Mouse (Mus musculus): ENCODE results near the gene Fh1. TPM values are rescaled to one million over a fixed set of nuclear protein-coding genes. Genes with fewer than 3 reads are reported as not detected.

Fh1 gene
- total RNA-seq (2021) = 100 to 1,000 TPM; 428 to 435 TPM

DNA sequence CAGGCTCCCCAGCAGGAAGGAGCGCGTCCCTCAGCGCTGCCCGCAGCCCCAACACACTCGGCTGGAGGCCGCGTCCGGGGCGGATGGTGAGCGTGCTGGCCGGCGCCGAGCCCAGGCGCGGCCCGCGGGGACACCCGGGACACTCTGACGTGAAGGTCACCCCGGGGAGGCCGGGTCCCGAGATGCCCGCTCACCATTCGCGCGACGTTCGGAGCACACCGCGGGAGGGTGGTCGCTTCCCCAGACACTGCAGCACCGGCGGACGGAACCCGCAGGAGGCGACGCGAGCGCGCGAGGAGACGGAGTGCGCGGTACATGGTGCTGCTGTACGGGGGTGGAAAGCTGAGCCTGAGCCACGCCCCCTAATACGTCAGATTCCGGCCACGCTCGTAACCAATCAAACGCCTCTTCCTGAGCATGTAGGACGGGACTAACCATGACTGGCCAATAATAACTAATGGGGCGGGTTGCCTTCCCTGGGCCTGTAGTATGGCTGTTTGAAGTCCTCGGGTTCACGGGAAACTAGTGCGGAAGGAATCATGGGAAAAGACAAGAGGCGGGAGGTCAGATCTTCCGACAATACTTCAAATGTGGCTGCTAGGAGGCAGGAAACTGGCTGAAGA is at the start of gene Fh1:
TSS of gene Fh1 (minus strand) at position 379 of the 623 bp plus-strand sequence.
- peak; percentile 95 for DNase-seq

DNA sequence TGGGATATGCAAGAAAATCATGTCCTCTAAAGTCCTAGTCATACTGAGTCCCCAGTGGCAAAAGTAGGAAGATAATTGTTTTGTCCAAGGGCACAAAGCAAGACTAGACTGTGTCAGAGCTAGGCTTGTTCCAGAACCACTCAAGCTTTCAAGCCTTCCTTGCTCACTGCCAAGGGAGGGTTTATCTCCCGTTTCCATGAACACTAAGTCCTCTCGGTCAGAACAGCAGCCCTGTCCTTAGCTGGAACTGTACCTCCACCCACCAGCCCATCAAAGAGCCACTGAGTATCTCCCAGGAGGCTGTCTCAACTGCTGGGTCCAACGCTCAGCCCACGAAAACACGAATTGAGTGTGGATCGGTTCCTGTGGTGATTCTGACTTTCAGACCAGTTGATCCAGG is 49.7 kb upstream of the Fh1 start:
- DNase-seq = no peak

DNA sequence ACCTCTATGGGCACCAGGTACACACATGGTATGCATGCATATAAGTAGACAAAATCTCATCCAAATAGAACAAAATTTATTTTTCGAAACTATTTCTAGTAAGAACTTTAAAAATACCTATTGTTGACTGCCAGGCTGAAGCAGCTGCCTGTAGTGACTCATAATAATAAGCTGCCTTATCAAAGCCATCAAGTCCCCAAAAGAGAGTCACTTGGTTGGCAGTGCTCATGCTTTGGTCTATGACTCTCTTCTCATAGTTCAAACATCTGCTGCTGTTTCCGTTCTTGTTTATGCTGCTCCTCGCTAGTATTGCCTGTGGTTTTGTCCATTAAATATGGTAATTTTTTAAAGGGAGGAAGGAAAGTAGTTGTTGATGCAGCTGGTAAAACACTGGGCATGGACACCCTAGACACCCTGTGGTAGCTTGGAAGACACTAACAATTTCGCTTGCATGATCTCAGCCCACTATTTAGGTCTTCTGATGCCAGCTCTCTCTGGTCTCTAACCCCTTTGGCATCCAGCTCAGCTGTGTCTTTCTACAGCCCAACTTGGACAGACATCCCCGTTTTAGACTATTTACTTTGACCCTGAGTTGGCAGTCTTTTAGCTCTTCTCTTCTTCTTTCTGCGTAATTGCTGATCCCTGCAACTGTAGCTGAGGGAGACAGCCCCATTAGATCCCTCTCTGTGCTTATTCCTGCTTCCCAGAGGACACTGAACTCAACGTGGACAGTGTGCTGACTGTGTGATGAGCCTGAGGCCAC is 48.3 kb upstream of the Fh1 start:
- no peak for DNase-seq

DNA sequence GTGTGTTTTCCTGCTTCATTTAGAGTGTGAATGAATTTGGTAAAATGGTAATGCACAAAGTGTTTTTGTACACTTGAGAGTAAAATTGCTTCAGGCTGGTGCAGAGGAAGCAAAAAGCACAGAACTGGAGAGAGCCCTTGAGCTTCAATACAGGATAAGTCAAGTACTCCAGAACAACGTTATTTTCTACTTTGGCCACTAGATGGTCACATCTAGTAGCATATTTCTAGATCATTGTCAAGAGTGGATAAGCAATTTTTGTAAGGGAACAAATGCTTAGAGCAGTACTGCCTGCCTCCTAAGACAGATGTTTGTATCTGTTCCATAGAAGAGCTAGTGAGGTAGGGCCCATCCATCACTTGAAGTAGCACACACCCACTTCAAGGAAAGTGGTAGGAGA is 46.2 kb upstream of the Fh1 start:
- no peak for DNase-seq

DNA sequence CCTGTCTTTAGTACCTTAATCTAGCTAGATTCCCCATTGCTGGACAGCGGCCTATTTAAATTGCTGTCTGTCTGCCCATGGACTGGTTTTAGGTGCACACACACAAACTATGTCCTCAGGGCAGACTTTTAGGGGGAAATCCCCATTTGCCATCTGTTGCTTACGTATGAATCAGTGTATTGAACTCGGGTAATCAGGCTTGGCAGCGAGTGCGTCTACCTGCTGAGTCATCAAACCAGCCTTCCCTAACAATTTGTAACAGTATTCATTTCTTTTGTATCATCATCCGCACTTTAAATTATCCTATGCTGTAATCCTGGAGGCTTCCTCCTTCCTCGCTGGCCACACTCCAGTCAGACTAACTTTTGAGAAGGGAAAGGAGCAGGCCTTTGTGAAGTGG is 44.6 kb upstream of the Fh1 start:
- no peak for DNase-seq

DNA sequence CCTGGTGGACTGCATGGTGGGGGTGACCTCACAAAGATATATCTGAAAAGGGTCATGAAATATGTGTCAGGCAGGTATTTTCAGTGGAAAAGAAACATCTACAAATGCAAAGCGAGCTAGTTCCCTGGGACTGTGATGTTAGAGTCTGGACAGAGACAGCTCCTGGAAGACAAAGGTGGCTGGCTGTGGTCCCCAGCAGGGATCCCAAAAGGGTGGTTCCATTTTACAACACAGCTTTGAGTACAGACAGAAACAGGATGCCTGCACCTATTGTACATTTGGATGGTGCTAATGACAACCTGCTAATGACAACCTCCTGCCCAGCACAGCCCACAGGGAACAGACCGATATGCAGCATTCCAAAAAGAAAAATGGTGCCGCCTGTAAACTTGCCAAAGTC is 44.0 kb upstream of the Fh1 start:
- DNase-seq = no peak

DNA sequence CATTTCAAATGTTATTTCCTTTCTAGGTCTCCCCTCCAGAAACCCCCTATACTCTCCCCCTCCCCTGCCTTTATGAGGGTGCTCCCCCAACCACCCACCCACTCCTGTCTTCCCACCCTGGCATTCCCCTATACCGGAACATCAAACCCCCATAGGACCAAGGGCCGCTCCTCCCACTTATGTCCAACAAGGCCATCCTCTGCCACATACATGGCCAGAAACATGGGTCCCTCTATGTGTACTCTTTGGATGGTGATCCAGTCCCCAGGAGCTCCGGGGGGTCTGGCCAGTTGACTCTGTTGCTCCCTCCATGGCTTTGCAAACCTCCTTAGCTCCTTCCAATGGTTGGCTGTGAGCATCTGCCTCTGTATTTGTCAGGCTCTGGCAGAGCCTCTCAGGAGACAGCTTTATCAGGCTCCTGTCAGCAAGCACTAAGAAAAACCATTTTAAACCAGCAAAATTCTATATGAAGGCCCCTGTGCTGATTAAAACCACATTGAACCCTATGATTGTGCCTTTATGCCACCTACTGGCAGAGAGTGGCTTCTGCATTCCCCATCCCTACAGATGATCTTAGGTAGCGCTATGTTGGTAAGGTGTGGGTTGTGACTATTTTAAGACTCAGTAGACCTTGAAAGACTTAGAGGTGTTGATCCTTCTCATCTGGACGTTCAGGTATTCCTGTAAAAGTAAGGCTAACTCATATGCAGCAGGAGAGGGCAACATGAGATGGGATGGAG is 43.4 kb upstream of the Fh1 start:
- no peak for DNase-seq

DNA sequence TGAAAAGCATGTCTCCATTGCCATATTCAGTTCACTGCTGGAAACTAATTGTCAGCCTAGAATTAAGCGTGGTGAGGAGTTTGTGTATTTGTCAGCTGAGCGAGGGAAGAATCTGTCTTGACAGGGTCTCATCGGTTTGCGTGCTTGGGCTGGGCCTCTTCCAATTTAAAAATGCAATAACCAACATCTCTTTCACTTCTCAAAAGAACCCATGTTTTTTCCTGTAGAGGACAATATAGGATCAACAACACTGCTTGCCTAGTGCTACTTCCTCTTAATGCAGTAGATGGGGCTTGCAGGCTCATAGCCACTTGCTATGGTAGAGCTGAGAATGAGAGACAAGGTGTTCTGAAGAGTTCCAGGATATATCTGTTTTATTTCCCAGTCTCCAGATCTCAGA is 34.5 kb upstream of the Fh1 start:
- DNase-seq = no peak

DNA sequence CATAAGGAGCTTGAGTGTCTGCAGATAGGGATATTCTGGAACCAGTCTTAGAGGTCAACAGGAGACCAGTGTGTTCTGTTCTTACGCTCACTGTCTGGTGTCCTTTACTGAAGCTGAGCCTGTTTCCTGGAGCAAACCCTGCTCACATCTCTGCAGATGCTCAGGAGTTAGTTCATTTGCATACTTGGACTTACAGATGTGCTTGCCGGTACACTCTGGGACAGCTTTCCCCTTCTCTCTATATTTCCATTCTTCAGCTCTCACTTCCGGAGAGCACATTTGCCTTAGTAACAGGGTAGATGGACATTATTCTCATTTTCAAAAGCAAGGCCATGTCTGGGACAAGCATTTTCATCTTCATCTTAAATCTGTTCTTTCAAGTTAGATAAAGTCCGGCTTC is 23.2 kb upstream of the Fh1 start:
- DNase-seq = no peak

DNA sequence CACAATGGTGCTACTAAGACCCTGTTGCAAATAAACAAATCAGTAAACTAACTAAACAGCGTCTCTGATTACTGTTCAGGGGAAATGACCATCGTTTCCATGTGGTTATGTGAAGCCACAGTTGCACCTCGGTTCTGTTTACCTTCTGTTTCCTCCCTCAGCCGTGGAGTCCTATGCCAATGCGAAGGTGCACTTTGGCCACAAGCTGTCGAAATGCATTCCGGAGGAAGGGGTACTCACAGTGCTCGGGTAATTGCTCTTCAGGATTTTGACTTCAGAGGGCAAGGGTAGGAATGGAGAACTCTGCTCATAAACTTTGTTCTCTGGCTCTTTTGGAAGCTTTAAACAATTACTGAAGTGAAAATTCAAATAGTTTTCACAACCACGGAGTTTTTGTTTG is 21.5 kb upstream of the Fh1 start:
- no peak for DNase-seq

DNA sequence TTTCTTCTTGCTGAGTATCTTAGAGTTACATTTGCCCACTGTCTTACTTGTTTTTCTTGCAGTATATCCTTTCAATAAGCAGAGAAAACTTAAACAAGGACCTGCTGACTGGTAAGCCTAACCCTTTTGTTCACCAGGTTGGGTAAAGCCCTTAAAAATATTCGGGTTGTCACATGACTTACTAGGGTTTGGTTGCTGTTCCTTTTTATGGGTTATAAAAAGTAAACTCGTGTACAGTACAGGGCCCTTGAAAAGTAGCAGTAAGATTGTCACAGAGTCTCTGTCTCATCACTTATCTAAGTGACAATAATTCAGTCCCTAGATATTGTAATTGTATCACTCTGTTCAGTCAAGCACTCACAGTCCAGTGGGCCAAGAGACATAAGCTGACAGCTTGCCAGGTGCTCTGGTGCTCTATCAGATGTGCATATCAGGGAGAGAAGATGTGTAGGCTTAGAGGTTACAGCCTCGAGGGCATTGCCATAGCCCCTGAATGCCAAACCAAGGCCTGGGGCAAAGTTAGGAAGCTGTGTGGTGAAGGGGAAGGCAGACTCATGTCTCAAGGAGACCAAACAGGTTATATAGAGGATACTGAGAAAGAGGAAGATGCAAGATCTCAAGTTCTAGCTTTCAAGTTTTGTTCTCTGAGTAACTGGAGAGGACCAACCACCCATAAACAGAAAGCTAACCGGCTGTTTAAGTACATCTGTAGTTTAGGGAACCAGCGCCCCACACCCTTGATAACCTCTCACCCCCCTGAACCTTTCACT is 18.2 kb upstream of the Fh1 start:
- no peak for DNase-seq

DNA sequence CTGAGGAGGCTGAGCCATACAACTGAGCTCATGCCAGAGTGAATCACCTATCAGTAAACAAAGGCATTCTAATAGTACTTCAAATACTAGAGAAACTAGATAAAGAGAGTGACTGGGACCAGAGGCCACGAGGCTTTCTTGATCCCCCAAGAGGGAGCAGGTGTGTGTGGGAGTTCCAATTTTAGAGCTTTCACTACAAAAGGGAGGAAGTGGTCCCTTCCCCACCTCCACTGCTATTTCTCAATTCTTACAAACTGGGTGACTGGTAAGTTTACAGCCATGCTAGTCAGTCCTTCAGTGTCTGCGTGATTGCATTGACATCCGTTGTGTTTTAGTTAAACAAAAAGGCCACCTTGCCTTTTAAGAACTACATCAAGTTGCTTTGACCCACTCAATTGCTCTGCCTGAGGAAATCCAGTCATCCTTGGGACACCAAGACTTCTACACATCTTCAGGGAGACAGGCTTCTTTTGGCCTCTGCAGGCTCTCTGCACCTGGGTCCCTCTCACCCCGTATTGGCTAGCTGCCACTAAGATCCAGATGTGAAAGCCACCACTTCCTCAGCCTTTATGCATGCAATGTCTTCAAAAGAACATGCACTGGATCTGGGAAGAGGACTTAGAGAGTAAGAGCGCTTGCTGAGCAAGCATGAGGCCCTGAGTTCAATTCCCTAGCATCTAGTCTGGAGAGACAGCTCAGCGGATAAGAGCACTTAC is 15.2 kb upstream of the Fh1 start:
- DNase-seq = no peak

DNA sequence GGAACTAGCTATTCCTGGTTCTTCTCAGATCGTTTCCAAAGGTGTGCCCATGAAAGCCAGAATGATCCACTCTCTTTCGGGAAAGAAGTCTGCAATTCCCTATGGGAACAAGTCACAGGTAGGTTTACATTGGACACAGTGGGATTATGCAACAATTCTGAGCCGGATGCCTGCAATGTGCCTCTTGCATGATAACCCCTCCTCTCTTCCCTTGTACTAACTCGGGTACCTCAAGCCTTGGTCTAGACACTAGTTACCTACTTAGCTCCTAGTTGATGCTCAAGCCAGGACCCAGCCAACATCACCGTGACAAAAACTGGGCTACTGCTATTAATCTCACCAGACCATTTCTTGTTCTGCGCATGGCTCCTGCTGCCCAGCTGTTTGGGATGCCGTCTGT is 13.6 kb upstream of the Fh1 start:
- DNase-seq = no peak

DNA sequence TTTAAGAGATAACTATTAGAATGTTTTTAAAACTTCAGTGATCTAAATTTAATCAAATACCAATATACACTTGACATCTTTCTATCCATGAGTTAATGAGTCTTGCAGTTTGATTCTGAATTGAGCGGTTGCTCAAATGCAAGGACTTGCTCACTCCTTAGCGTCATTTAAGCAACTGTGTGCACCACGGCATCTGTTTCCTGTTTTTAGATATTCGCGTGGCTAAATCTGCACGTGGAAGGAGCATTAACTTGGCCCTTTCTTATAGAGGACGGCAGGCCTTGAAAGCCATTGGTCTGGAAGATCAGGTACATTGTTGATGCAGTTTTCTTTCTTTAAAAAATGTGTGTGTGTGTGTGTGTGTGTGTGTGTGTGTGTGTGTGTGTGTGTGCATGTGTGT is 12.2 kb upstream of the Fh1 start:
- DNase-seq = no peak

DNA sequence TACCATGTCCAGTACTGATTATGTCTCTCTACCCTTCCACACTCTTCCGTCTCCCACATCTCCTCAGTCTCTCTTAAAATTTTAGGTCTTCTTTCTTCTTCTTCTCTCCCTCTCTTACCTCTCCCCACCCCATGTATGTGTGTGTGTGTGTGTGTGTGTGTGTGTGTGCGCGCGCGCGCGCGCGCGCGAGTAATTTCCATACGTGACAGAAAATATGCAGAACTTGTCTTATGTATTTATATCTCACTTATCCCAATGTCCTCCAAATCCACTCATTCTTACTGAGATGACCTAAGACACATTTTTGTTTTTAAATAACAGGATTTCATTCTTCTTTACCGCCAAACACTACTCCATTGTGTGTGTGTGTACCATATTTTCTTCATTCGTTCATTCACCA is 7.0 kb upstream of the Fh1 start:
- DNase-seq = no peak

DNA sequence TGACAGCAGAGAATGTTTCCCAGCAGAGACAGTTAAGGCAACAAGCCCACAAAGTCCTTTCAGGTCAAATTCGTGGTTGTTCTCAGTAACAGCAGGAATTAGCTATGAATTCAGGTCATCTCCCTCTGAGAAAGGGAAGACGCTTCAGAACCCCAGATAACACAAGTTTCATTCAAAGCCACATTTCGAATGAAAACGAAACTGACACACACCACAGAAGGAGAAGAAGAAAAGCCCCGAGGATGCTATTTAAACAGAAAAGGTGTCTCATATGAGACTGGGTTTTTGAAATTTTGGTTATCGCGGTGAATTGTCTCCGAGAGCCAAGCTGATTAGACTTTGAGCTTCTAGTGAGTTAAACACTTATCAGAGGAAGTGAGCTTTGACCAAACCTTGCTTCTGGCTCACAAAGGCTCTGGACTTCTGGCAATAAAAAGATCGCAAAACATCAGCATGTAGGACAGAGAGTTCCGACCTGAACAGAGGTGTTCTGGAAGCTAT is 6.3 kb upstream of the Fh1 start:
- no peak for DNase-seq

DNA sequence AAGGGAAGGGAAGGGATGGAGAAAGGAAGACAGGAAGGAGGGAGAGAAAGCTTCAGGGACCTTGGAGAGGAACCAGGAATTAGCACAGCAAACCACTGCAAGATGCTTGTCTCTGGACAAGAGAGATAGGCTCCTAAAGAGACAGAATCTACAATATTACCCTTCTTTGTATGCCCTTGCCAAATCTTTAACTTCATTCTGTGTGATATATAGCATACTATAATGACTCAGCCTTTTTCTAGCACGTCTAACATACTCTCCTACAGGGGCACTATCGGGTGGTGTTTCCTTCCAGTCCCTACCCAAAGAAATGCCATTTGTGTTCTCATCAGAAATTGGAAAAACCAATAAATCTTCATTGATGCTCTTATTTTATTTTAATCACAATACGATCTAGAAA is 5.6 kb upstream of the Fh1 start:
- no peak for DNase-seq

DNA sequence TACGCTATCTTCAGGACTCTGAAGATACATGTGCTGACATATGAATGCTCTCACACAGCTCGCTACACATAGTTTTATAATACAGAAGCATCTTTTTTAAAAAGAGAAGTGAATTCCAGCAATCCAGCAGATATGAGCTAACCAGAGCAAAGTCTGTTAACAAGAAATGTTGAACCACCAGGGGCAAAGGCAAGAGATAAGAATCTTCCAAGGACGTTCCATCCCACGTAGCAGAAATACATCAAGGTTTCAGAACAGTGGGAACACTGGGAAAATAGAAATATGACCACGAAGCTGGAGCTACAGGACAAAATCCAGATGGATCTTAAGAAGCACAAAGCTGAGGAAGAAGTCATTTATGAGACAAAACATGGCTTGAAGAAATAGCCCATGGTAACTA is 4.9 kb upstream of the Fh1 start:
- DNase-seq = no peak

DNA sequence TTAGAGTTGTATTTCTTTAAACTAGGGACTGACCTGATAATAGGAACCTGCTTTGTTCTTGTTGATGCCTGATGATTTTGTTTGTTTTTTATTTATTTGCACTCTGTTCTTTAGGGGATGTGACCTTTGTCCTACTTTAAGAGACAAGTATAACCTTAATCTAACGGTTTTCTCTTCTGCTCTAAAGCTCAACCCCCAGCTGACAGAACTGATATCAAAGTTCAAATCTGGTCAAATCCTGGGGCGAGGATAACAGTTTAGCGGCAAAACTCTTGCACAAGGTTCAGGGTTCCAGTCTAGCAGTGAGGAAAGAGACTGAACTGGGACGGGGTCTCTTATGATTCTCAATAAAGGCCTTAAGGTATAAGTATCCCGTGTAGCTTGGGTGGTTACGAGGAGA is 3.8 kb upstream of the Fh1 start:
- DNase-seq = no peak

DNA sequence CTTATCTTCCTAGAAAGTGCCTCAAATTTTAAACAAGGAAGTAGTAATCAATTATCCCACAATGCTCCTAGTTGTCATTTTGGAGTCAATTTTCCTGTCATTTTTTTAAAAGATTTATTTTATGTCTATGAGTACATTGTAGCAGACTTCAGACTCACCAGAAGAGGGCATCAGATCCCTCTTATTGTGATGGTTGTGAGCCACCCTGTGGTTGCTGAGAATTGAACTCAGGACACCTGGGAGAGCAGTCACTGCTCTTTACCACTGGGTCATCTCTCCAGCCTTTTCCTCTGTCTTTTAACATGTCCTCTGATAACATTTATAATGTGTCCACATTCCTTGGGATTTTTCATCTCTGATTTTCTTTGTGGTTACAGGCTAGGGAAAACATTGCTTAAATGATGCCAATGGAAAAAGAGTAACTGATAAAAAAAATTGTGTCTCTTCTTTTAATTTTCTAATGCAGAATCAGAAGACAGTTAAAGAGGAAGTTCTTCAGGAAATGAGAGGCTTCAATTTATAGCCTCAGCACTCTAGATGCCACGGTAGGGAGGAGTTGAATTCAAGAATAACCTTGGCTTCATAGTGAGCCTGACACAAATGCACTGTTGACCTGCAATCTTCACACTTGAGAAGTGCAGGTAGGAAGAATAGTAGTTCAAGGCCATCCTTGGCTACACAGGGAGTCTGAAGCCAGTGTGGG is 706 bp upstream of the Fh1 start:
- DNase-seq = no peak

DNA sequence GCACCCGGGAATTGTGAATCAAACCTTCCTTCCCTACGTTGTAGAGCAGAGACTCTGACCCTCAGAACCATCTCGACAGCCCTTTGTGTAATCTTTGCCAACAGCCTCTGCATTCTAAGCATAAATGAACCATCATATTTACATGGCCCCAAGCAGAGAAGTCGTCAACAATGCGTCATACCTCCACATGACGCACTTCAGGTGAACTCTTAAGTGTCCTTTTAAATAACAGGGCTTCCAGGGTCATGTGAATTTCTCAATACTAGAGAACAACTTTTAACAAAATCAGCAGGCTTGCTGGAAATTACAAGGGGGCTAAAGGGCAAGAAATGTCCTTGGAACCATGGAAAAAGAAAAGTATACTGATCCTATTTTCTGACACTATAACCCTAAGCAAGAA is 1.8 kb downstream of the Fh1 start:
- no peak for DNase-seq
